Mouse (Mus musculus): Measurements from ENCODE around the gene 9530002B09Rik.

9530002B09Rik gene

GRCm38 (mm10) chr4:122688975-122689374, at the start of gene 9530002B09Rik:
TSS of gene 9530002B09Rik (plus strand) at chr4:122689275.
- DNase-seq (ENCODE audit: low read depth, low spot score): no peak
